Mouse (Mus musculus) liver, adult 2 months (tissue): ENCODE data around the gene Ggcx. TPM values are rescaled to one million over a fixed set of nuclear protein-coding genes. Genes with fewer than 3 reads are reported as not detected.

Source experiments
- DNase-seq: peaks from one replicate; pipeline ENCODE4 v3.0.0-alpha.2; 2011; ENCODE audit warnings: low read depth, low spot score; ENCODE audit errors: extremely low read depth
- H3K27ac ChIP-seq: fragments of 200-500 bp; replicated peaks from 2 replicates; pipeline ENCODE4 v1.5.1; 2012; ENCODE audit warnings: low read depth, mild to moderate bottlenecking, control low read depth, inconsistent platforms, low read length; ENCODE audit not compliant: insufficient read depth
- H3K27me3 ChIP-seq: fragments of 200-500 bp; 2 replicates; pipeline ENCODE4 v1.6.1; 2012; ENCODE audit warnings: mild to moderate bottlenecking, moderate library complexity, low read length, inconsistent platforms; ENCODE audit not compliant: control insufficient read depth, insufficient read depth
- H3K36me3 ChIP-seq: fragments of 200-500 bp; 2 replicates; pipeline ENCODE4 v1.6.1; 2012; ENCODE audit warnings: low read length, inconsistent platforms; ENCODE audit not compliant: control insufficient read depth, insufficient read depth
- H3K4me1 ChIP-seq: fragments of 200-500 bp; 2 replicates; pipeline ENCODE4 v1.6.1; 2011; ENCODE audit warnings: low read length; ENCODE audit not compliant: control insufficient read depth, insufficient read depth
- H3K4me3 ChIP-seq: fragments of 200-500 bp; 2 replicates; pipeline ENCODE4 v1.5.1; 2011; ENCODE audit warnings: low read depth, mild to moderate bottlenecking, control low read depth, low read length, moderate library complexity; ENCODE audit not compliant: insufficient read depth
- H3K79me2 ChIP-seq: fragments of 200-500 bp; 2 replicates; pipeline ENCODE4 v1.6.1; 2012; ENCODE audit warnings: inconsistent platforms, mild to moderate bottlenecking, low read length, moderate library complexity; ENCODE audit not compliant: control insufficient read depth, insufficient read depth
- H3K9ac ChIP-seq: fragments of 200-500 bp; 2 replicates; pipeline ENCODE4 v1.6.1; 2012; ENCODE audit warnings: low read depth, mild to moderate bottlenecking, control low read depth, inconsistent platforms, low read length
- CTCF ChIP-seq: fragments of 200-500 bp; IDR thresholded peaks from 2 replicates; pipeline ENCODE4 v1.5.1; 2011; ENCODE audit warnings: low read depth, low read length, control low read depth
- POLR2A ChIP-seq: fragments of 200-500 bp; IDR thresholded peaks from 2 replicates; pipeline ENCODE4 v1.6.1; 2011; ENCODE audit warnings: low read length, control low read depth; ENCODE audit not compliant: insufficient read depth; ENCODE audit errors: extremely low read depth
- WGBS: fragments of 180-500 bp; shearing (Covaris S2); methylation state at CpG from one replicate; pipeline ENCODE4 v1.1.7; 2018; 5-methylcytosine and 5-hydroxymethylcytosine counted together
- polyA plus RNA-seq: library from polyadenylated mRNA; depleted of rRNA; stranded (reverse); fragments of >200 nt; gene quantifications from 2 replicates; pipeline ENCODE4 v1.2.3, GENCODE M21; 2012
- total RNA-seq: library from RNA; depleted of rRNA; stranded (reverse); fragments of >200 nt; gene quantifications from 2 replicates; pipeline ENCODE4 v1.2.3, GENCODE M21; 2014

Ggcx gene
- total and polyA plus RNA-seq, 2 experiments: 67.3 to 71.0 TPM

DNA sequence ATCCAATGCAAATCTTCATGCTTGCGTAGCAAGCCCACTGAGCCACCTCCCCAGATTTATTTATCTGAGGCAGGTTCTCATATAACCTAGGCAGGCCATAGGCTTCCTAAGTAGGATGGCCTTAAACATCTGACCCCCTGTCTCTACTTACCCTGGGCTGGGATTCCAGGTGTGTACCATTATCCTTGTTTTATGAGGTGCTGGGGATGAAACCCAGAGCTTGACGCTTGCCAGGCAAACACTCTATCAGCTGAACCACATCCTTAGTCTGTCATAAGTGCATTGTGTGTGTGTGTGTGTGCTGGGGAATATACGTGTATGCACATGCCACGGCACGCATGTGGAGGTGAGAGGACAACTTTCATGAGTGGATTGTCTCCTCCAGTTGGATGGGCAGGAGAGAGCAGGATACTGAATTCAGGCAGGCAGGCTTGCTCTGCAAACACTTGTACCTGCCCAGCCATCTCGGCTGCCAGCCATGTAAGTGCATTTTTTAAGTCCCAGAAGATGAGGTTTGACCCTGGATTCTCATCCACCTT lies 25.2 kb upstream of the Ggcx start:
- Histone ChIP-seq H3K27ac (peak overlapping the region; percentile 93), H3K4me1 (peaks cover 6% of the 10 kb centered on the region), H3K4me3 (no peak overlapping the region), H3K9ac (peak overlapping the region; percentile 14), H3K79me2 (peaks cover 10% of the 10 kb centered on the region; the same call in 1 of the 2 replicates), H3K36me3 (peaks cover 21% of the 10 kb centered on the region), H3K27me3 (no peaks in the 10 kb centered on the region)
- TF ChIP-seq POLR2A (no peak), CTCF (no peak)
- no peak for DNase-seq
- whole genome bisulfite sequencing: 61% methylated on average over 6 of the region's 6 CpGs

DNA sequence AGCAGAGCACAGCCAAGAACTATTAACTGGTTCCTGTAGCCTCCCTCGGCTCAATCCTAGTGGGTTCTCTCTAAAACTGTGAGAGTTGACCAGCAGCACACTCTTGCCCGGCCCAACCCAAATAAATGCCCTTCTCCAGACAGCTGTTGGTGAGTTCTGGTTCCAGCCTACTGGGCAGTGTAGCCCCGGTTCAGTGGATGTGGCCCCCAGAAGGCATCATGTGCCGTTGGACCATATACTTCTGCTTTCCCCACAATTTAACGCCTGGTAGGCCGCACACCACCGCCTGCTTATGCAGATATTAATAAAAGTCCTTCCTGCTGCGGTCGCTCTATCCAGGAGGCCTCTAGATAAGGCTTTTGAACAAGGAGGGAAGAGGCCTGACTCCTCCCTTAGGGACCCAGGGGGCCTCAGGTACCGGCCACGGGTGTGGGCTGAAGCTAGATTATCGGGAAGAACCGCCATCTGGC lies 24.6 kb upstream of the Ggcx start:
- H3K27ac ChIP-seq: peak overlapping the region; percentile 93
- peak overlapping the region; percentile 73 for H3K4me3 ChIP-seq
- peaks cover 6% of the 10 kb centered on the region for H3K4me1 ChIP-seq
- H3K27me3 ChIP-seq: no peaks in the 10 kb centered on the region
- peaks cover 10% of the 10 kb centered on the region; the same call in 1 of the 2 replicates for H3K79me2 ChIP-seq
- 1% methylated on average over 13 of the region's 13 CpGs for WGBS
- no peak for TF ChIP-seq POLR2A
- TF ChIP-seq CTCF: no peak
- no peak for DNase-seq
- peak overlapping the region; percentile 79 for H3K9ac ChIP-seq
- H3K36me3 ChIP-seq: peaks cover 21% of the 10 kb centered on the region

GRCm38 (mm10) chr6:72389941-72390771 lies 24.0 kb upstream of the Ggcx start, which contains the start of gene Vamp8:
Gene Vamp8 (minus strand): TSS chr6:72390703.
- TF ChIP-seq CTCF: peak; percentile 59
- peak; percentile 80 for TF ChIP-seq POLR2A
- Histone ChIP-seq H3K4me1 (peaks cover 6% of the 10 kb centered on the region), H3K36me3 (peaks cover 18% of the 10 kb centered on the region), H3K4me3 (peak within 1 kb of the TSS; percentile 73), H3K79me2 (peaks cover 10% of the 10 kb centered on the region; the same call in 1 of the 2 replicates), H3K9ac (peak within 1 kb of the TSS; percentile 79), H3K27me3 (no peaks in the 10 kb centered on the region), H3K27ac (peak within 1 kb of the TSS; percentile 93)
- 1% methylated on average over 33 of the region's 33 CpGs for WGBS
- DNase-seq: peak; percentile 89

DNA sequence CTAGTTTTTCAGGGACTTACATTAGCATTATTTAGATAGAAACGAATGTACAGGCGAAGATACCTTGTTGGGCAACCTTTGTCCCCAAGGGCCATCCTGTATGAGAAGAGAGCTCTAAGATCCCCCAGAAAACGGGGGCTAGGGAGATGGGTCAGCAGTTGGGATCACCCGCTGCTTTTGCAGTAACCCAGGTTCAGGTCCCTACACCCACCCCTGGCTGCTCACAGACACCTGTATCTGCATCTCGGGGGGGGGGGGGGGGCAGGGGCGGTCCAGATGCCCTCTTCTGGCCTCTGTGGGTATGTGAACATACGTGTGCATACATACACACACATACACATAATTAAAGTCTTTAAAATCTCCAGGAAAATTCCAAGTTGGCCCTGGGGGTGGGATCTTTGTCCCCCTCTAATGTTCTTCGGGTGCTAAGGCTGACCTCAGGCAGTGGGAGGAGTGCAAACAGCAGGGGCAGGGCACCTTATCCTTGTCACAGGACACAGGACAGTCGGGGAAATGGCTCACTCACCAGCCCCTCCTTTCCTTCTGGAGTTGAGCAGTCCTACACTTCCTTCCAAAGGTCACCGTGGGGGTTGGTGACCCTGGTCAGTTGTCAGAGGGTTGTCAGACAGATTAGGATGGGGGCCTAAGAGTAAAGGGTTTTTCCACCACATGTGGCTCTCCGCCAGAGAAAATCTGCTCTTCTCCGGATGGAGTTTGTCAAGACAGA lies 23.1 kb upstream of the Ggcx start:
- Histone ChIP-seq H3K79me2 (peaks cover 10% of the 10 kb centered on the region; the same call in 1 of the 2 replicates), H3K36me3 (peaks cover 13% of the 10 kb centered on the region; the same call in 1 of the 2 replicates), H3K4me3 (no peak overlapping the region; the same call in 1 of the 2 replicates), H3K27me3 (no peaks in the 10 kb centered on the region), H3K4me1 (peaks cover 6% of the 10 kb centered on the region), H3K27ac (peak overlapping the region; percentile 93), H3K9ac (peak overlapping the region; percentile 13; the same call in 1 of the 2 replicates)
- 9% methylated on average over 12 of the region's 12 CpGs for WGBS
- TF ChIP-seq CTCF: no peak
- DNase-seq: peak; percentile 60

DNA sequence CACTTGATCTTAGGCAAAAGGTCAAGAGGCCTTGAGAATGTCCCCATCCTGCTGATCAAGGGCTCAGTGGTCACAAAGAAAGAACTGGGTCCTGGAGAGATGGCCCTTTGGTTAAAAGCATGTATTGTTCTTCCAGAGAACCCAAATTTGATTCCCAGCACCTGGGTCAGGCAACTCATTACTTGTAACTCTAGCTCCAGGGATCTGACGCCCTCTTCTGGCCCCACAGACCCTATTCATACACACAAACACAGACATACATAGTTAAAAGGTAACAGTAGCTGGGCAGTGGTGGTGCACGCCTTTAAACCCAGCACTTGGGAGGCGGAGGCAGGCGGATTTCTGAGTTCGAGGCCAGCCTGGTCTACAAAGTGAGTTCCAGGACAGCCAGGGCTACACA lies 21.8 kb upstream of the Ggcx start:
- peaks cover 6% of the 10 kb centered on the region for H3K4me1 ChIP-seq
- H3K27ac ChIP-seq: no peak overlapping the region
- H3K27me3 ChIP-seq: no peaks in the 10 kb centered on the region
- DNase-seq: no peak
- WGBS: 97% methylated on average over 5 of the region's 5 CpGs
- no peak overlapping the region for H3K9ac ChIP-seq
- peaks cover 10% of the 10 kb centered on the region; the same call in 1 of the 2 replicates for H3K79me2 ChIP-seq
- peaks cover 6% of the 10 kb centered on the region; the same call in 1 of the 2 replicates for H3K36me3 ChIP-seq
- no peak for TF ChIP-seq POLR2A
- TF ChIP-seq CTCF: no peak
- no peak overlapping the region for H3K4me3 ChIP-seq
